Mouse (Mus musculus) kidney, embryonic 14.5 days (tissue): ENCODE data around the gene Sema4c. TPM values are rescaled to one million over a fixed set of nuclear protein-coding genes. Genes with fewer than 3 reads are reported as not detected.

Source experiments
- ATAC-seq: fragments of 200-750 bp; cut with Nextera tagmentation; 2 replicates; pipeline ENCODE4 v1.8.0; 2017; ENCODE audit warnings: moderate number of reproducible peaks, mild to moderate bottlenecking, moderate TSS enrichment, moderate library complexity; ENCODE audit not compliant: low FRiP score, low TSS enrichment
- H3K27ac ChIP-seq: fragments of 300-500 bp; sonication (generic); 2 replicates; pipeline ENCODE4 v1.5.1; 2014; ENCODE audit warnings: low read depth, mild to moderate bottlenecking, low read length, moderate library complexity, mixed read lengths
- H3K27me3 ChIP-seq: fragments of 300-500 bp; sonication (generic); 2 replicates; pipeline ENCODE4 v1.6.1; 2014; ENCODE audit warnings: mild to moderate bottlenecking, low read length; ENCODE audit not compliant: control insufficient read depth, insufficient read depth
- H3K36me3 ChIP-seq: fragments of 300-500 bp; sonication (generic); 2 replicates; pipeline ENCODE4 v1.6.1; 2014; ENCODE audit warnings: low read length, mixed read lengths; ENCODE audit not compliant: control insufficient read depth, insufficient read depth
- H3K4me1 ChIP-seq: fragments of 300-500 bp; sonication (generic); 2 replicates; pipeline ENCODE4 v1.6.1; 2014; ENCODE audit warnings: low read length, mixed read lengths; ENCODE audit not compliant: control insufficient read depth, insufficient read depth
- H3K4me2 ChIP-seq: fragments of 300-500 bp; sonication (generic); replicated peaks from 2 replicates; pipeline ENCODE4 v1.6.1; 2014; ENCODE audit warnings: low read depth, mild to moderate bottlenecking, low read length
- H3K4me3 ChIP-seq: fragments of 300-500 bp; sonication (generic); 2 replicates; pipeline ENCODE4 v1.5.1; 2014; ENCODE audit warnings: mild to moderate bottlenecking, low read length
- H3K9ac ChIP-seq: fragments of 300-500 bp; sonication (generic); 2 replicates; pipeline ENCODE4 v1.6.1; 2014; ENCODE audit warnings: low read depth, mild to moderate bottlenecking, low read length, moderate library complexity
- H3K9me3 ChIP-seq: fragments of 300-500 bp; sonication (generic); 2 replicates; pipeline ENCODE4 v1.6.1; 2016; ENCODE audit warnings: low read length; ENCODE audit not compliant: control insufficient read depth
- WGBS: fragments of 180-500 bp; shearing (Covaris S2); extraction: QIAGEN DNeasy Blood & Tissue Kit; methylation state at CpG from one replicate; pipeline ENCODE4 v1.1.7; 2014; 5-methylcytosine and 5-hydroxymethylcytosine counted together
- polyA plus RNA-seq: library from polyadenylated mRNA; unstranded; fragments of >200 nt; fragmentation: Nextera tagmentation; extraction: Ambion mirVana; gene quantifications from 2 replicates; pipeline ENCODE4 v1.2.1, GENCODE M21; 2014

The Sema4c gene
- polyA plus RNA-seq, 1 experiment from 2014 or later = 4.8 TPM

GRCm38 (mm10) chr1:36572709-36573108, 14.6 kb upstream of the Sema4c start:
- Histone ChIP-seq H3K9ac (no peak overlapping the region), H3K9me3 (no peaks in the 10 kb centered on the region), H3K27me3 (no peaks in the 10 kb centered on the region), H3K4me1 (peaks cover 52% of the 10 kb centered on the region), H3K4me3 (no peak overlapping the region), H3K36me3 (no peaks in the 10 kb centered on the region), H3K27ac (no peak overlapping the region), H3K4me2 (no peak overlapping the region)
- ATAC-seq = no peak
- WGBS = 61% methylated on average over 1 of the region's 1 CpGs

- Histone ChIP-seq H3K4me1 (peaks cover 52% of the 10 kb centered on the region), H3K4me2 (no peak overlapping the region)
These were observed 14.1 kb upstream of the Sema4c start for GRCm38 (mm10) chr1:36572140-36572700.

DNA sequence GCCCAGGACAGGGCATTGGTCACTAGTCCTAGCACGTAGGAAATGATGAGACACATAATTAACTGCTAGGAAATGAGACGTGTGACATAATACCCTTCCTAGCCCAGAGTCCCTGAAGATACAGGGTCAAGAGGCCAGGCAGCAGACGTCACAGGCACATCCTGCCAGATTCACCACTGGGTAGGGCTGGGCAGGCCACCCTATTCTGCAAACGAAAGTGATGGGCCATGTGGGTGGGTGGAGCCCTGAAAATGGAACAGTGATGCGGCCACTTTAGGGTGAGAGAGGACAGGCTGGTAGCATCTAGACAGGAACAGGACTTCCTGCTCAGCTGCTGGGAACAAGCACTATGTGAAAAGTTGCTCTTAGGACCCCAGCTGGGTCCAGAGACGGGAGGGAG, 13.5 kb upstream of the Sema4c start:
- Histone ChIP-seq H3K4me2 (no peak overlapping the region), H3K4me1 (peaks cover 53% of the 10 kb centered on the region), H3K27me3 (no peaks in the 10 kb centered on the region), H3K36me3 (no peaks in the 10 kb centered on the region), H3K9me3 (no peaks in the 10 kb centered on the region), H3K27ac (peak overlapping the region; percentile 14; the same call in 1 of the 2 replicates), H3K9ac (no peak overlapping the region), H3K4me3 (no peak overlapping the region)
- ATAC-seq = 0 out of 2 replicates have a peak, but pooled peaks have one; percentile 20
- 30% methylated on average over 6 of the region's 6 CpGs for WGBS

More at GRCm38 (mm10) chr1:36572140-36572700, 14.1 kb upstream of the Sema4c start:
- Histone ChIP-seq H3K27me3 (no peaks in the 10 kb centered on the region), H3K36me3 (no peaks in the 10 kb centered on the region), H3K9me3 (no peaks in the 10 kb centered on the region), H3K9ac (no peak overlapping the region), H3K27ac (peak overlapping the region; percentile 14; the same call in 1 of the 2 replicates), H3K4me3 (no peak overlapping the region)
- ATAC-seq = no peak
- WGBS = 62% methylated on average over 2 of the region's 2 CpGs

DNA sequence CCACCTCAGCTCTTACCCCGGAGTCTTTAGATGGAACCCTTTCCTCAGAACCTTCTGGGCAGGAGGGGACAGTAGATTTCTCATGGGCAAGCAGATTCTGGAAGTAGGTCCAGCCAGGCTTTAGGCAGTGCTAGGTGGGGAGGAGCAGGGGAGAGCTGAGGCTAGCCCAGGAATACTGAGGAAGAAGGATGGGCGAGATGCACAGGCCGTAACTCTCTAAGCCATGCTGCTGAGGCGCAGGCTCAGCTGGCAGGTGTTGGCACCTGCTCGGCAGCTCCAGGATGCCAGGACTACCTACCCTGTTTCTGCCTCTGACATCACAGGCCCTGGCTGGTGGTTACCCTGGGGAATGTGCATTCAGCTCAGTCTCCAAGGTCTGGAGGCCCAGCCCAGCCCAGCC, 12.2 kb upstream of the Sema4c start:
- peaks cover 52% of the 10 kb centered on the region for H3K4me1 ChIP-seq
- no peak overlapping the region for H3K9ac ChIP-seq
- 82% methylated on average over 5 of the region's 5 CpGs for WGBS
- no peak for ATAC-seq
- no peaks in the 10 kb centered on the region for H3K36me3 ChIP-seq
- no peak overlapping the region for H3K27ac ChIP-seq
- no peaks in the 10 kb centered on the region for H3K9me3 ChIP-seq
- H3K4me2 ChIP-seq = no peak overlapping the region
- no peak overlapping the region for H3K4me3 ChIP-seq
- no peaks in the 10 kb centered on the region for H3K27me3 ChIP-seq

GRCm38 (mm10) chr1:36569694-36570276, 11.6 kb upstream of the Sema4c start:
- Histone ChIP-seq H3K36me3 (no peaks in the 10 kb centered on the region), H3K4me1 (peaks cover 49% of the 10 kb centered on the region), H3K27me3 (no peaks in the 10 kb centered on the region), H3K9ac (0 out of 2 replicates have a peak overlapping the region, but pooled peaks have one; percentile 34), H3K4me3 (no peak overlapping the region), H3K9me3 (no peaks in the 10 kb centered on the region), H3K27ac (peak overlapping the region; percentile 69), H3K4me2 (no peak overlapping the region)
- WGBS = 62% methylated on average over 7 of the region's 7 CpGs
- ATAC-seq = no peak

GRCm38 (mm10) chr1:36568776-36569175, 10.6 kb upstream of the Sema4c start:
- peaks cover 46% of the 10 kb centered on the region for H3K4me1 ChIP-seq
- H3K9ac ChIP-seq = no peak overlapping the region
- H3K4me3 ChIP-seq = no peak overlapping the region
- H3K9me3 ChIP-seq = no peaks in the 10 kb centered on the region
- H3K36me3 ChIP-seq = no peaks in the 10 kb centered on the region
- WGBS = 48% methylated on average over 4 of the region's 4 CpGs
- ATAC-seq = no peak
- peak overlapping the region; percentile 81 for H3K27ac ChIP-seq
- no peaks in the 10 kb centered on the region for H3K27me3 ChIP-seq
- no peak overlapping the region; the same call in 1 of the 2 replicates for H3K4me2 ChIP-seq

GRCm38 (mm10) chr1:36567818-36568603, 9.9 kb upstream of the Sema4c start:
- Histone ChIP-seq H3K4me3 (no peak overlapping the region), H3K27ac (peak overlapping the region; percentile 81), H3K36me3 (no peaks in the 10 kb centered on the region), H3K27me3 (no peaks in the 10 kb centered on the region), H3K9ac (no peak overlapping the region; the same call in 1 of the 2 replicates), H3K9me3 (no peaks in the 10 kb centered on the region), H3K4me1 (peaks cover 48% of the 10 kb centered on the region), H3K4me2 (no peak overlapping the region; the same call in 1 of the 2 replicates)
- WGBS = 21% methylated on average over 21 of the region's 21 CpGs
- peak; percentile 69 for ATAC-seq

GRCm38 (mm10) chr1:36566425-36566824, 8.3 kb upstream of the Sema4c start:
- H3K27ac ChIP-seq = peak overlapping the region; percentile 4; the same call in 1 of the 2 replicates
- no peaks in the 10 kb centered on the region for H3K9me3 ChIP-seq
- peaks cover 64% of the 10 kb centered on the region for H3K4me1 ChIP-seq
- no peak for ATAC-seq
- H3K4me2 ChIP-seq = no peak overlapping the region
- 13% methylated on average over 2 of the region's 2 CpGs for WGBS
- H3K9ac ChIP-seq = no peak overlapping the region
- no peak overlapping the region for H3K4me3 ChIP-seq
- no peaks in the 10 kb centered on the region for H3K27me3 ChIP-seq
- H3K36me3 ChIP-seq = no peaks in the 10 kb centered on the region

- H3K4me1 ChIP-seq = peaks cover 62% of the 10 kb centered on the region
- WGBS = 72% methylated on average over 6 of the region's 6 CpGs
These were observed 6.0 kb upstream of the Sema4c start for GRCm38 (mm10) chr1:36564101-36564500.

More at GRCm38 (mm10) chr1:36564101-36564500, 6.0 kb upstream of the Sema4c start:
- no peak for ATAC-seq
- Histone ChIP-seq H3K9ac (no peak overlapping the region), H3K4me3 (no peak overlapping the region), H3K27ac (no peak overlapping the region), H3K27me3 (no peaks in the 10 kb centered on the region), H3K4me2 (no peak overlapping the region), H3K9me3 (no peaks in the 10 kb centered on the region), H3K36me3 (no peaks in the 10 kb centered on the region)
